Mouse (Mus musculus) kidney, adult 2 months (tissue): ENCODE results near the gene Cdh7. TPM values are rescaled to one million over a fixed set of nuclear protein-coding genes. Genes with fewer than 3 reads are reported as not detected.
"Not testable (repeated sequence)": the region's sequence is repeated elsewhere in the genome, so short reads cannot be mapped to it uniquely, and the experiment has no call there.

ENCODE experiments used
- DNase-seq: peaks from one replicate; pipeline ENCODE4 v3.0.0; 2021
- H3K27ac ChIP-seq: fragments of 200-500 bp; 2 replicates; pipeline ENCODE4 v1.5.1; 2012; ENCODE audit warnings: low read depth, low read length, control low read depth, inconsistent platforms; ENCODE audit not compliant: insufficient read depth
- H3K27me3 ChIP-seq: fragments of 200-500 bp; replicated peaks from 2 replicates; pipeline ENCODE4 v1.6.1; 2012; ENCODE audit warnings: mild to moderate bottlenecking, moderate library complexity, low read length, inconsistent platforms; ENCODE audit not compliant: control insufficient read depth, insufficient read depth
- H3K36me3 ChIP-seq: fragments of 200-500 bp; 2 replicates; pipeline ENCODE4 v1.6.1; 2012; ENCODE audit warnings: mild to moderate bottlenecking, moderate library complexity, low read length, inconsistent platforms; ENCODE audit not compliant: control insufficient read depth, insufficient read depth
- H3K4me1 ChIP-seq: fragments of 200-500 bp; 2 replicates; pipeline ENCODE4 v1.6.1; 2011; ENCODE audit warnings: low read length; ENCODE audit not compliant: control insufficient read depth, insufficient read depth
- H3K4me3 ChIP-seq: fragments of 200-500 bp; 2 replicates; pipeline ENCODE4 v1.5.1; 2011; ENCODE audit warnings: mild to moderate bottlenecking, low read depth, low read length, control low read depth; ENCODE audit not compliant: insufficient read depth
- CTCF ChIP-seq: fragments of 200-500 bp; conservative IDR thresholded peaks from 2 replicates; pipeline ENCODE4 v1.5.1; 2011; ENCODE audit warnings: low read depth, mild to moderate bottlenecking, control low read depth, low read length, moderate library complexity, mixed read lengths; ENCODE audit not compliant: insufficient read depth, insufficient read length
- POLR2A ChIP-seq: fragments of 200-500 bp; IDR thresholded peaks from one replicate; pipeline ENCODE4 v1.6.1; 2011; ENCODE audit warnings: low read depth, low read length, control low read depth
- WGBS: fragments of 180-500 bp; shearing (Covaris S2); methylation state at CpG from one replicate; pipeline ENCODE4 v1.1.7; 2018; 5-methylcytosine and 5-hydroxymethylcytosine counted together
- polyA plus RNA-seq: library from polyadenylated mRNA; depleted of rRNA; stranded (reverse); fragments of >200 nt; gene quantifications from 2 replicates; pipeline ENCODE4 v1.2.3, GENCODE M21; 2012

Gene Cdh7
- polyA plus RNA-seq, 1 experiment = not detected

DNA sequence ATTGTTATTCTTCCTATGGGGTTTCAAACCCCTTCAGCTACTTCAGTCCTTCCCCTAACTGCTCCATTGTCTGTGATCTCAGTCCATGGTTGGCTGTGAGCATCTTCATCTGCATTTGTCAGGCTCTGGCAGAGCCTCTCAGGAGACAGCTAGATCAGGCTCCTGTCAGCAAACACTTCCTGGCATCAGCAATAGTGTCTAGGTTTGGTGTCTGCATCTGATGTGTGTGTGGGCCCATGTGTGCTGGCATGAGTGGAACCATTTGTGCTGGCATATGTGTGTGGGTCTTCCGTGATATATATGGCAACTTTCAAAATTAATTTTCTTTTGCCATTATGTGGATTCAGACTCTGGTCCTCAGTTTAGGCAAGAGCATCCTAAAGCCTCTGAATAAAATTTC lies 85.2 kb downstream of the Cdh7 start:
- no peak for TF ChIP-seq CTCF
- no peak for TF ChIP-seq POLR2A
- 98% methylated on average over 1 of the region's 1 CpGs for WGBS
- no peaks in the 10 kb centered on the region for H3K27me3 ChIP-seq

GRCm38 (mm10) chr1:110078471-110078870 lies 96.2 kb downstream of the Cdh7 start:
- Histone ChIP-seq H3K27ac (no peak overlapping the region), H3K36me3 (no peaks in the 10 kb centered on the region), H3K4me3 (no peak overlapping the region), H3K27me3 (no peaks in the 10 kb centered on the region), H3K4me1 (no peaks in the 10 kb centered on the region)
- DNase-seq = no peak
- no peak for TF ChIP-seq CTCF
- TF ChIP-seq POLR2A = no peak

More for the DNA sequence above, 85.2 kb downstream of the Cdh7 start:
- H3K4me3 ChIP-seq = no peak overlapping the region
- no peak overlapping the region for H3K27ac ChIP-seq
- H3K36me3 ChIP-seq = no peaks in the 10 kb centered on the region
- no peak for DNase-seq
- H3K4me1 ChIP-seq = no peaks in the 10 kb centered on the region

DNA sequence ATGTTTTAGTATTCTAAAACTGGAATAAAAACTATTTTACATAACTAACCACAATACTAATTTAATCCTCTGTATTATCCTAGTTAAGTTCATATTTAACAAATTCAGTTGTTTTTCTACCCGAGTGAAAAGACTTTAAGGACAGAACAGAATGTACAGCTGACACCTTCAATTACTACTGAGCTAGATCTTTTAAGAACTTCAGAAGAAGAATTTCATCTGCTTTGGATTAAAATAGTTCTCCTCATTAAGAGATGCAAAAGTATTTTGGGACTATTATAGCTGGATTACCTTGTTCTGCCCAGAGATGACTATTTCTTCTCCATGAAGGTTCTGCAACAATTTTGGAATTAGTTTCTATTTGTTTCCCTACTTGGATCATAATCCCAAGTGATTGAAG lies 135.8 kb downstream of the Cdh7 start:
- Histone ChIP-seq H3K4me1 (no peaks in the 10 kb centered on the region), H3K27me3 (no peaks in the 10 kb centered on the region)
- 60% methylated on average over 1 of the region's 1 CpGs for WGBS

DNA sequence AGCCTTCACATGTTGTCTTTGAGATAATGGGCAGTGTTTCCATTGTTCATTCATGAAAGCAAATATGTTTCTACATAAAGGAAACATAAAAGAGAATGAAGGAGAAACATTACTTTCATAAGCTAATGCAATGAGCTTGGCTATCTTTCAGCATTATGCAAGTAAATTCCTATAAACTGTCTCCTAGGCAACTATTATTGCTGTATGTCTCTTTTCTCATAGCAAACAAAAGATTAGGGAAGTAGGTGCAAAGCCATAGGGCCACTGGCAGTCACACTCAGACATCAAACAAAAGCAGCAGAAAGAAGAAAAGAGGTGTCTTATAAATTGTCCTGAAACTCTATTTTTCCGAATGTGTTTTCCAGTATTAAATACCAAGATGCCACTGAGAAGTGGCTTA lies 136.6 kb downstream of the Cdh7 start:
- Histone ChIP-seq H3K4me1 (no peaks in the 10 kb centered on the region), H3K27ac (no peak overlapping the region), H3K4me3 (no peak overlapping the region), H3K27me3 (no peaks in the 10 kb centered on the region), H3K36me3 (no peaks in the 10 kb centered on the region)
- no peak for TF ChIP-seq POLR2A
- TF ChIP-seq CTCF = no peak
- no peak for DNase-seq
- 77% methylated on average over 1 of the region's 1 CpGs for WGBS

More for the DNA sequence above, 135.8 kb downstream of the Cdh7 start:
- Histone ChIP-seq H3K36me3 (no peaks in the 10 kb centered on the region), H3K4me3 (no peak overlapping the region), H3K27ac (no peak overlapping the region)
- no peak for DNase-seq
- TF ChIP-seq POLR2A = no peak
- TF ChIP-seq CTCF = no peak

- not testable (repeated sequence) for H3K36me3 ChIP-seq, H3K27ac ChIP-seq, H3K4me1 ChIP-seq, H3K27me3 ChIP-seq, H3K4me3 ChIP-seq
- WGBS = 94% methylated on average over 6 of the region's 12 CpGs
- peak; percentile 9 for DNase-seq
Observed at GRCm38 (mm10) chr1:110171459-110171858, 189.2 kb downstream of the Cdh7 start.
